Mouse (Mus musculus) heart, postnatal 0 days (tissue): Measurements from ENCODE around the gene Rere.

Experiments
- CTCF ChIP-seq: IDR thresholded peaks from 2 replicates; pipeline ENCODE4 v1.5.1; 2016; ENCODE audit warnings: antibody characterized with exemption, control low read depth, low read depth
- EP300 ChIP-seq: IDR thresholded peaks from 2 replicates; pipeline ENCODE4 v1.6.1; 2016; ENCODE audit warnings: antibody characterized with exemption, low read depth

DNA sequence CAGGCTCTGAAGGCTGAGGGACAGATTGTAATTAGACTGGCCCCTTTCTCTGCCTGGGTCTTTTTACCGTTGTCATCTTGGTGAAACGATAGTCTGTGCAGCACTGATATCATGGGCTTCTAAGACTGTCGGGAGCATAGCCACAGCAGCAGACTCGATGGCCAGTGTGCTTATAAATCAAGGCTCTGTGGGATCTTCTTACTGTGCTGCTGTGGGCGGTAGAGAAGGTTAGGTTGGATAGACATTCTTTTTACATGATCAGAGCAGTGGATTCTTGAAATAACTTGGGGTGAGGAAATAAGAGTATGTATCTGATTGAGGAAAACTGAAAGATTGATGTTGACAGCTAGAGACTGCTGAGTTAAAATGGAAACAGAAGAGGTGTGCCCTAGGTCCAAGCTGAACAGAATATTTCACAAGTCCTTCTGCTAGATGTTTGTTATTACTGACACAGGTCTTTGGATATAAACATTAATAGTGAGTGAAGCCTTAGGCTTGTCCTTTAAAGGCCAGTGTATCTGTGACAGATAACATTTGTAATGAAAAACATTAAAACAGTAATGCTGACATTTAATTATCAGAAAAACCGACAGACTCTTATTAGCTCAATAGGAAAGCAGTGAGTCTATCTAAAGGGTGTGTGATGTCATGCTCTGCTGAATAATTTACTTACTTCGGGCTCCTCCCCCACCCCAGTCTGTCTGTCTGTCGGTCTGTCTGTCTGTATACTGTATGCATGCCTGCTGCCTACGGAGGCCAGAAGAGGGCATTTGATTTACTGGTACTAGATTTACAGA, 93.4 kb downstream of the Rere start:
- TF ChIP-seq CTCF (no peak), EP300 (no peak)
